Mouse (Mus musculus): ENCODE measurements around the gene Rai2. TPM values are rescaled to one million over a fixed set of nuclear protein-coding genes. Genes with fewer than 3 reads are reported as not detected.

Rai2 gene
- polyA plus RNA-seq (2014; fragmentation: Illumina TruSeq; extraction: RNeasy Lipid Tissue Mini Kit (QIAGEN cat#74804); ENCODE audit: low replicate concordance): 5.0 TPM

DNA sequence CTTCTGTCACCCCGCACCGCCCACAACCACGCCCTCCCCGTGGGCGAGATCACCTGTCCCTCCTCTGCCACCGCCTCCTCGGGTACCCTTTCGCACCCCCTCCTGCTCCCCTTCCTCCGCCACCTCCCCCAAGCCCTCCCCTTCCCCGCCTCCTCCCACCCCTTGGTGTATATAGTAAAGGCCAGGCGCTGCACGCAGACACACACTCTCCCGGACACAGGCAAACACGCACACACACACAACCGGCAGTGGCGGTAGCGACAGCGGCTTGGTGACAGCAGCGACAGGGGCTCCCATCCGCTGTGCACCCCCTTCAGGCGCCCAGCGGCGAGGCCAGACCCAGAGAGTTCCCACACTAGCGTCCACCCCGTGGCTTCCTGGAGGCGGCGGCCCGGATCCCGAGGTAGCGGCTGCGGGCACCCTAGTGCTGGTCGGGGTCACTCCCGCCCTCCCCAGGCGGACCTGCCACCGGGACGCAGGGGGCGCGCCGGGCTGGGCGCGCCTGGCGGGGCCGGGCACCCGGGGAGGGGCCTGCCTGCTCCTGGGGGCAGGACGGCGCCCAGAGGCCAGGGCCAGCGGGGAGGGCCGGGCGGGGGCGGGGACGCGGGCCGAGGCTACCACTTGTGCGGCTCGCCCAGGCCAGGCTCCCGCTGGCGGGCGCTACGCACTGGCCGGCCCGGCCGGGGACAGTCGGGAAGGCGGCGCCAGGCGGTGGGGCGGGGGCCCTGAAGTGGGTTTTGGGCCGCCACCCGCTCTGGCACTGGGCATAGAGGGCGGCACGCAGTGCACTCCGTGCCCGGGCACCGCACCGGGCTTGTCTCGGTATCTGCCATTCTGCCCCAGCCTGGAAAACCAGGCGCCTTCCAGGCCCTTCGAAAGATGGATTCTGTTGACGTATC, at the start of gene Rai2:
TSS of gene Rai2 (plus strand) at position 205 of the 899 bp plus-strand sequence.

